Mouse (Mus musculus) cerebellum, postnatal 14 days (tissue): ENCODE data around the gene Kptn.

ENCODE experiments used
- DNase-seq, 2 experiments: peaks; one replicate each; pipeline ENCODE4 v3.0.0; 2021; ENCODE audit warnings: mixed read lengths in 2 of 2

Kptn gene

DNA sequence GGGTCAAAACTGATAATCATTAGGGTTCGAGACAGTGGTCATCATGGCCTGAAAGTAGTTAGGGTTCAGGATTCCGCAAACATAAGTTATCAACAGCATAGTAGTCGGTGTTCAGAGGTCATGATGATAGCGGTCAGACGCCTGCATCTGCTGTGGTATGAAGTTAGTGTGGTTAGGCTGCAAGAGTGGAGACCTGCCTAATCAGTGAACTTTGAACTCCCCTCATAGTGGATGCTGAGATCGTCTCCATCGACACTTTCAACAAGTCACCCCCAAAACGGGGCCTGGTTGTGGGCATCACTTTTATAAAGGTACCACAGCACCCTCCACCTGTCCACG lies 536 bp downstream of the Kptn start:
- DNase-seq: no peak

DNA sequence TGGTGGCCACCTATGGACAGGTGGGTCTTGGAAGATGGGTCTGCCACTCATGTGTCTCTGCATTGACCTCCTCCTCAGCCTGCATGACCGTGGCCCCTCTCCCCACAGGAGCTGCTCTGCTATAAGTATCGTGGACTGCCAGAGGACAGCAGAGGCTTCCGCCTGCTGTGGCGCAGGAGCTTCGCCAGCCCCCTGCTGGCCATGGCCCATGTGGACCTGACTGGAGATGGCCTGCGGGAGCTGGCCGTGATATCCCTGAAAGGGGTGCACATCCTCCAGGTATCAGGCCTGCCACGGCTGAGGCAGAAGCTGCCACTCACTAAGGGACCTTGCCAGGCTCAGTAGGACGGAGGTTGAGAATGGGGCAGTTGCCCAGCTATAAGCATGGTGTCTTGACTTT lies 6.1 kb downstream of the Kptn start:
- peak in 1 of 2 experiments; percentile 24 for DNase-seq

DNA sequence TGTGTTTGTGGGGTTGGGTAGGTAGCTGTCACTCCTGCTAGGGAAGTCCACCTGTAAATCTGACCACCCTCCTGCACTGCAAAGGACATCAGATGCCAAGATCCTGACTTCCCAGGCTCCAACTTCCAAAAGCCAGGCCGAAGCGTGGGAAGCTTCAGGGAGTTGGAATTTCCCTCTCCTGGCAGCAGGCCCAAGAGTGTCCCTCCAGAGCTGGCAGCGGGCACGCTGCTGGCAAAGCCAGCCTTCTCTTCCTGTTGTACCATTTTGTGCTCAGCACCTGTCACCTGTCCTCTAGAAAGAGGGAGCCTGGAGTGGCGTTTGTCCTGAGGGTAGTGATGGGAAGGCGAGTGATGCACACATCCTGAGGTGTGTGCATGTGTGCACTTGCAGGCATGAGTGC lies 8.6 kb downstream of the Kptn start:
- peak; percentile 95 to 96 for DNase-seq

DNA sequence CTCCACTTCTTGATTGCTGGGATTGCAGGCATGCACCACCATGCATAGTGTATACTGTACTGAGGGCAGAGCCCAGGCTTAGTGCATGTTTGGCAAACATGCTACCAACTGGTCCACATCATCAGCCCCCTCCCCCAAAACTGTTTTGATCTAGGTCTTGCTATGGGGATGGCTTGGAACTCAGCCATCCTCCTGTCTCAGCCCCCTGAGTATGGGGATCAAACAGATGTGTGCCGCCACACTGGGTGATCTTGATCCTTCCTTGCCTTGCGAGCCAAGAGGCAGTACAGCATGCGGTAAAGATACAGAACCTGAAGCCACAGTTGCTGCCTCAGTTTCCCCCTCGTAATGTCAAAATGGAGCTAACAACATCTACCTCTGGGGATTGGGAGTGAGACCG lies 9.2 kb downstream of the Kptn start:
- DNase-seq: peak in 1 of 2 experiments; percentile 47

DNA sequence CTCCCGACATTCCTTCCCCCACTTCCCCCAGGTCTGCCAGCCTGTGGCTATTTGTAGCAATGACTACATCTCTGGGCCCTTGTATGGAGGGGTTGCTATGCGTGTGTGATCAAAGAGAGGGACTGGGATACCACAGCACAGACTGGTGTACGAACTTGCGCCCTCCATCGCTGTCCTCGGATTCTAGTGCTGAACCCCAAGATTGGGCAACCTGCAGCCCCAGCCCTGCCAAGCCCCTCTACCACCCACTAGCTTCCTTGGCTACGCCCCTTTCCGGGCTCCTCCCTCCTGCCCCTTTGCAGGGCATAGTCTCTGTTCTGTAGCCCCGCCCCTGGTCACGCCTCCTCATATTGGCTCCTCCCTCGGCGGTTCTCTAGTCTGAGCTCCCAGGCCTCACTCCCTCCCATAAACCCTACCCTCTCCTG lies 9.7 kb downstream of the Kptn start, which contains the start of gene Slc8a2:
Slc8a2 (plus strand) TSS at position 406 of the 425 bp plus-strand sequence.
- DNase-seq: peak; percentile 96

DNA sequence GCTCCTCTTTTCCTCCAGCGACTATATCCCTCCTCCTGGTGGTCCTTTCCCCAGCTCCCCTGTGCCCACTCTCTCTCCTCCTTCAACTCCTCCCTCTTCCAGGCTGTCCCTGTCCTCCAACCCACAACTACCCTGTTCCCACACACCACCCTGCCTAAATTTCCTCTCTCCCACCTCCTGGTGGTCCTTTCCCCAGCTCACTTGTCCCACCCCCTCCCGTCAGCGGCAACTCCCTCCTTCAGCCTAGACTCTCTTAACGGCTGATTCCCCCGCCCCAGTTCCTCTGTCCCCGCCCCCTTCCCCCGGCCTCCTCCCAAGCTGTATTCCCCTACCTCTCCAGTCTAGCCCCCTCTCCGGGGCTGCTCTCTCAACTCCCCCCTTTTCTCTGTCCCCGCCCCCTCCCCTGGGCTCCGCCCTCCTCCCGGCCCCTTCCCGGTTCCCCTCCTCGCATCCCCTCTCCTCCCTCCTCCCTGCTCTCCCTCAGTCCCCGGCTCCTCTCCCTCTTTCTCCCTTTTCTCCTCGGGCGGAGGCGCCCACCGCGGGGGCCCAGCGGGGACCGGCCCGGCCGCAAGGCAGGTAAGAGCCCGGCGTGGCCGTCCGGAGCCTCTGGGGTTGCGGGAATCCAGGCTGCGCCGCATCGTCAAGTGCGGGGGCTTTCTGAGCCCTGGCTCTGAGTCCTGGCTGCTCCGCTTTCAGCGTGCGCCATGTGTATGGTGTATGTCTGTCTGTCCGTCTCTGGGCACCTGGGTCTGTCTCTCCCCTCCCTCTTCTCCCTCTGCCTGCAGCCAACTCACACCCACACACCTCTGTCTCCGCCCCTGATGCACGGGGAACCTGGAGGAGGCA lies 10.4 kb downstream of the Kptn start:
- DNase-seq: peak; percentile 86 to 87

DNA sequence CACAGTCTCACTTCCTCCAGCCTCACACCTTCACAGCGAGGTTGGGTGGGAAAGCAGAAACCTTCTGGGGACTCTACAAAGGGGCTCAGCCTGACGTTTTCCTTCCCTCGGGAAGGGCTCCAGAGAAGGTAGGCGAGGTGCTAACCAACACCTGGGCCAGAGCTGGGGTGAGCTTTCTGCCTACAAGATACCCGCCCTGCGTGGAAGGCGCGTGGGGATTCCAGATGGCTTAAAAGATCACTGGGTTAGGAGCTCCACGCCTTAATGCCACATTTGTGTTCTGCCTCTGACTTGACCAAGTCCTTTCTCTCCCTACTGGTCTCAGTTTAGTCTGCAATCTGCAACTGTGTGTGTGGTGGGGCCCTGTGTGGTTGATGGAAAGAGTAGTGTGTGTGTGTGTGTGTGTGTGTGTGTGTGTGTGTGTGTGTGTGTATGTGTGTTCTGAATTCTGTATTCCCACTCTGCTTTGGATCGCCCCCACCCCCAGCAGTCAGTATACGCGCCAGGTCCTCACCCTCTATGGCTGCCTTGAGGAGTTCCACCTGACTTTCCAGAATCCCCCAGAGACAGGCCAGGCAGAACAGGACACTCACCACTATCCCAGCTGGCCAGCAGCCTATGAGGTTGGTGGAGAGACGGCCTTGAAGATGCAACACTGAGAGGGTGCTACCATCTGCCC lies 11.4 kb downstream of the Kptn start:
- DNase-seq: peak; percentile 58 to 62

DNA sequence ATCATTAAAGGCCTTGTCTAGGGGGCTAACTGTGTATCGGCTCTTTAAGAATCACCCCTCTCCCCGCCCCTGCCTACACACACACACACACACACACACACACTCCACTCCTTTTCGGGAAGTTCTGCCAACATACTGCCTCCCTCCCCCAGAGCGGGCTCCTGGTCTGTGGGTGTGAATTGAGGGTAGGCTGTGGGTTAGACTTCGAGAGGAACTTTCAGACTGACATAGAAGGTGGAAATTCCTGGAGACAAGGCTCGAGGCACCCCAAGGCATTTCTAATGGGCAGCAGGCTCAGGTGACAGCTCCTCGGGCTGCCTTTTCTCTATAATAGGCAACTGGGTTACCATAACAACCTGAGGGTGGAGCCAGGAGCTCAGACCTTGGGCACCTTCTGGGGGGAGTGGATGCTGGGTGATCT lies 12.5 kb downstream of the Kptn start:
- DNase-seq: peak; percentile 58 to 69

DNA sequence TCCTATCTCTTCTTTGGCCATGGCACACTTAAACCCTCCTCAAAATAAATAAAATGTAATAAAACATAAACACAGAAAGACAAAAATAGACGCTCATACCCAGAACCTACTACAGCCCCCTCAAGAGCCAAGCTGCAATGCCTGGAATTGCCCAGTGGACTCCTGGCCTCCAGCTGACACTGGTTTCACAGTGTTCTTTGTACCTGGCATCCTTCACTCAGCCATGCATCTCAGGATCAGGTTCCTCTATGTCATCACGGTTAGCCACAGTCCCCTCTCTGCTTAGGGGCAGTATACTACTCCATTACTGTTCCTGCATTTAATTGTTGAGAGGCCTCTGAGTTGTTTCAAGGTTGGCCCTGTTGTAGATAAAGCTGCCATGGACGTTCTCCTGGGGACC lies 13.2 kb downstream of the Kptn start:
- DNase-seq: peak in 1 of 2 experiments; percentile 27

DNA sequence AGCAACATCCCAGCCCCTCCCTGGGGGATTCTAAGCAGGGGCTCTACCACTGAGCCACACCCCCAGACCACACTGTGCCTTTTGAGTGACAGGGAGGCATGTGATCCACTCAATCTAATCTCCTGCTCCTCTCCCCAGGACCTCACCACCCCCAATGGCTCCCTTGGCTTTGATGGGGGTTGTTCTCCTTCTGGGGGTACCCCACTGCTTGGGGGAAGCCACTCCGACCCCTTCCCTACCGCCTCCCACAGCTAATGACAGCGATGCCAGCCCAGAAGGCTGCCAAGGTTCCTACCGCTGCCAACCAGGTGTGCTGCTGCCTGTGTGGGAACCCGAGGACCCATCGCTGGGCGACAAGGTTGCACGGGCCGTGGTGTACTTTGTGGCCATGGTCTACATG lies 14.0 kb downstream of the Kptn start:
- peak in 1 of 2 experiments; percentile 30 for DNase-seq

DNA sequence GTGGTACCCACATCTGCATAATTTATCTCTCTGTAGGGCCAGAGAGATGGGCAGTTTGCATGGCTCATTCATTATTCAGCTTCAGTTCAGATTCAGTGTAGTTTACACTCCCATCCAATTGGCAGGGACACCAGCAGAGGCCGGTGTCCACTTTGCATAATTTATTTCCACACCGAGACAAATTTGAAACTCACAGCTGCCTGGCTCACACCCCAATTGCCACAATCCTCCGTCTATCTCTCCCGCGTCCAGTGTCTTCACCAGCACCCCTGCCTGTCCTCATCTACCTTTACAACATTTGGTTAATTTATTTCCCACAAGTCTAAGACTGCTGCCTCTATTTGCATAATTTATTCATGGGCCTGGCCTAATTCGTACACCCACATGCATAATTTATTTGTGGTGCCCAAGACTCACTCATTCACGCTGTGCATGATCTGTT lies 15.3 kb downstream of the Kptn start:
- DNase-seq: peak in 1 of 2 experiments; percentile 39

DNA sequence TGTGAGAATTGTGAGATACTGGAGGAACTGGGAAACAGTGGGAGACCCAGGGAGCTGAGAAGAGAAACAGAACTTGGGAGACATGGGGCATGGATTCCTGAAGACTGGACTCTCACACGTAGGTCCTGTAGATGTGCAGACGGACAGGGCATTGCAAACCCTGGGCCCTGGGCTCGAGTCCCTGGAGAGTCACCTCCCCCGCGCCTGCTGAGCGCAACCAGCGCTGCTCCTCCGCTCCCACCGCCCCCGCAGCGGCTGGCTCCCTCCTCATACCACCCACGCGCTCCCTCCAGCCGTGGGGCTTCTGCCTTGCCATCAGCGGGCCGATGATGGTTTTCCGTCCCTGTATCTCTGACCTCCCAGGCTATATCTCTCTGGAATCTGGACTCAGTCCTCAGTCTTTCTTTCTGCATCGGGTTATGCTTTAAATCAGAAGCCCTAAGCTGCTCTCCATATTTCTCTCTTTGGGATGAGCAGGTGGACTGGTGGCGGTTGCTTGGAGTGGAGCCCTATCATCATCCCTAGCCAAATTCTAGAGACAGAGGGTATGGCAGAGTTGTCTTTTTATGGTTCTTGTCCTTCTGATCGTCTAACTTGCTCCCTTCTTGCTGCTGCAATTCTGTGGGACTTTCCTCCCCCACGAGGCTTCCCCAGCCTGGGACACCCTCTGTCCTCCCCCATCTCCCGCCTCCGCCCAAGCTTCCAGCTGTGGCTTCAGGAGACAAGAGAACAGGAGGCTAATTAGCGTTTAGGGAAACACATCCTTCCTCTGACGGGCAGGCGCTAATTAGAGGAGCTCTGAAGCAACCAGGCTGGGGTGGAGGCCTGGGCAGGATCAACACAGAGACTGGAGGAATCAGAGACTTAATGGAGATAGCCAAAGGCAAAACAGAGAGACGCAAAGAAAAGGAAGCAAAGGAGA lies 27.1 kb downstream of the Kptn start:
- DNase-seq: peak; percentile 65 to 72

DNA sequence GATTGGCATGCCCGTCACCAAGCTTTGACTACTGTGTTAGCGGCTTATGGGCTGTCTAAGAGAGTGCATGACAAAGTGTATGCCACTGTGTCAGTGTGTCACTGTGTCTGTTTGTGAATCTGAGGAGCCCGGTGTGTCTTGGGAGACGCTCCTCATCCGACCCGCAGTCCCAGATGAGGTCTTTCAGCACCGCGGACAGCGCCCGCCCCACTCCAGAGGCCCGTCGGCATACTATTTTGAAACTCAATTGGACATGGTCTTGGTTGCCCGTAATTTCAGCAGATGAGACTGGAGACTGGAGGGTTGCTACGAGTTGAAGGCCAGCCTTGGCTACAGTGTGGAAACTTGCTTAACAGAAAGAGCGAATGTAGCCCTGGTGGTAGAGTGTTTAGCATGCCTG lies 27.9 kb downstream of the Kptn start:
- DNase-seq: peak in 1 of 2 experiments; percentile 41

DNA sequence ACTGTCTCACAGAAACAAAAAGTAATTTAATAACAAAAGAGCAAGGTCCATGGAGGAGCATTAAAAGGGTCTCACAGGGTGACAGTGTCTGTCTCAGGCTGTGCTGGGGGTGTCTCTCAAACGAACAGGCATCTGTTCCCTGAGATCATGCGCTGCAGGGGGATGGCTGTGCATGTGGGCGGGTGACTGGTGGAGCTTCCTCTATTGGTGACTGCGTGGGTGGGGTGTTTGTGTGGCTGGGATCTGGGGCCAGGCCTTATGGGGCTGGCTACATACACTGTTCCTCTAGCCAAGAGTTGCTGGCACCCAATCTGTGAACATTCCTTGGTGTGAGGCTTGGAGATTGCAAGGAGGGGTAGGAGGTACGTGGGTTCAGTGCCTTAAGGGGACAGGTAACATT lies 29.5 kb downstream of the Kptn start:
- peak; percentile 90 to 93 for DNase-seq

DNA sequence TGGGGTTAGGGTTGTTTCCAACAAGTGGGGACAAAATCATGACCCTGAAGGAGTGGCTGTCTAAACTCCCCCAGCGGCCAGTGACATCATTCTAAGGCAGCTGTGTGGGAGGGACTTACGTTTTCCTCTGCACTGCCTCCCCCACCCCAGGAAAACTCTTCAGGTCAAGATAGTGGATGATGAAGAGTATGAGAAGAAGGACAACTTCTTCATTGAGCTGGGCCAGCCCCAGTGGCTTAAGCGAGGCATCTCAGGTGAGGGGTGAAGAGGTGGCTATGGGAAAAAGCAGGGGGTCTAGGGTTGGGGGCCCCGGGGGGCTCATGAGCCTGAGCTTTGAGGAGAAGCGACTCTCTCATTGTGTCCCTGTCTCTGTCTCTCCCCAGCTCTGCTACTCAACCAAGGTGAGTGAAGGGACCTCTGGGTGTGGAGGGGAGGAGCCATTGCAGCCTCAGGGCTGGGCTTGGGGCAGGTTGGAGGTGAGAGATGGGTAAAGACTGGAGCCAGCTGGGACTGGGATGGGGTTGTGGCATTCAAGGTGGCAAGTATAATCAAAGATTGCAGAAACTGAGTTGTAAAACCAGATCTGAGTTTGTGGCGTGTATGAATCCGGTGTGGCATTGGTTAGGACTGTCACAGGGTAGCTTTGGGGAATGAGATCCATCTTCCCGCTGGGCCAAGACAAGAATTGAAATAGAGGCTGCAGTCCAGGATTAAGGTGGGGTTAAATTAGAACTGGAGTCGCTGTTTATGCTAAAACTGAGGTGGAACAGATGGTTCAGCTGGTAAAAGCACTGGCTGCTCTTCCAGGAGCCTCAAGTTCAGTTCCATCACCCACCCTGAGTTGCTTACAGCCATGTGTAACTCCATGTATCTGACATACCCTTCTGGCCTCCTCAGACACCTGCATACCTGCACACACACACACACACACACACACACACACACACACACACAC lies 30.8 kb downstream of the Kptn start:
- DNase-seq: no peak

DNA sequence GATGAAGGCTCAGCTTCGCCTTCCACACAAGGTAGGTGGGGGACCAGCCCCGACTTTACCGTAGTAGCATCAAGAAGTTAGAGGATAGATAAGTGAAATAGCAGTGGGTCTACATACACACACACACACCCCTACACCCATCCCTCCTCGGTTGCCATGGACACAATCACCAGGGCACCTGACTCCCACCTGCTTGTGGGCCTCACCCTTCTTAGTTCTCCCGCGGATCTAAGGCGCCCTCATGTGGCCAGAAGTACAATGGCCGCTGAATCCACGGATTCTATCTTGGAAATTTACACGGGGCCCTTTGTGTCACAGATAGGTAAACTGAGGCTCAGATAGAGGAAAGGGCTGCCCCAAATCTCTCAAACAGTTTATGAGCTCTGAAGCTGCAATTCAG lies 33.8 kb downstream of the Kptn start:
- DNase-seq: peak; percentile 87 to 88

DNA sequence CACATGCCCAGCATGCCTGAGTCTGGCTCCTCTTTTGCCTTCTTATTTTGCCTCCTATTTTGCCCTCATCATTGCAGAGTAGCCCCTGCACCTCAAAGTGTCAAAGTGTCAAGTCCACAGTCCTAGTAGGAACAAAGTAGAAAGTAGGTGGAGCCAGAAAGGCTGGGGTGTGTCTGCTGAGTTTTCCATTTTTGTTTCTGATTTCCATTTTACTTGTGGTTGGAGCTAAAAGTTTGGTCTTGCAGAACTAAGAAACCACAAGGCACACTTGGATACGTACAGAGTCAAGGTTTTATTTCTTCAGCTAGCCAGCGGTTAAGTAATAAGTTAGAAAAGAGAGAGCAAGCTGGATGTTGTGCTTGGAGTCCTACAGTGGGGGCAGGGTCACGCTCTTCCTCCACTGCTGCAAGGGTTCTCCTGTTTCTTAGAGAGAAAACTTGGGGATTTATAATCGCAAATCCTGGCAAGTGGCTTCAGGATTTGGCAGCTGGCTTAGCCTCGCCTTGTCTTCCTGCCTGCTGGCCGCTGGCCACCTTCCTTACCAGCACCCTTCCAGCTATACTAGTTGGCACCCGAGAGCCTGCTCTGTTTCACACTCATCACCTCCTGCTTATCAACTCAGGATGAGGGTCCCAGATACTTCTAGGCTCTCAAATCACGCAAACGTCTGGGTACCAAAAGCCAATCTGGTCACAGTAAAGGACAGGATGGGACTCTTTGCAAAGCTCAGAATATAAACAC lies 35.6 kb downstream of the Kptn start:
- DNase-seq: peak; percentile 76

DNA sequence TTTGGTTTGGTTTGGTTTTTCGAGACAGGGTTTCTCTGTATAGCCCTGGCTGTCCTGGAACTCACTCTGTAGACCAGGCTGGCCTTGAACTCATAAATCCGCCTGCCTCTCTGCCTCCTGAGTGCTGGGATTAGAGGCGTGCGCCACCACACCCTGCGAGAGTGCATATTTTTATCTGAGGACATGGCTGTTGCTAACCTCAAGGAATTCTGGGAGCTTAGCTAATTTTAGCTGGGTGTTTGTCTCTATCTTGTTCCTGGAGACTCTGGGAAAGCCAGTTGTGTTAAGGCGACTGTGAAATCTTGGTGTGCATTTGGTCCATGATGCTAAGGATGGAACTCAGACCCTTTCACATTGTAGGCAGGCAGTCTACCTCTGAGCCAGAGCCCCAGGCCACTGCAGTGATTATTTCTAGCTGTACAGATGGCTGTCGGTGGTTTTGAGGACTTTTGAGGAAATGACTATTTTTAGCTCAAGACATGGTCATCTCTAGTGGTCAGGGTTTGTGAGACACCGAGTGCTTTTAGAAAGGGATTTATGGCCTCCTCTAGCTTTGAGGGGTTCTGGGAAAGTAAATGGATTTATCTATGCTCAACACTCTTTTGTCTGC lies 36.5 kb downstream of the Kptn start:
- peak in 1 of 2 experiments; percentile 50 for DNase-seq

DNA sequence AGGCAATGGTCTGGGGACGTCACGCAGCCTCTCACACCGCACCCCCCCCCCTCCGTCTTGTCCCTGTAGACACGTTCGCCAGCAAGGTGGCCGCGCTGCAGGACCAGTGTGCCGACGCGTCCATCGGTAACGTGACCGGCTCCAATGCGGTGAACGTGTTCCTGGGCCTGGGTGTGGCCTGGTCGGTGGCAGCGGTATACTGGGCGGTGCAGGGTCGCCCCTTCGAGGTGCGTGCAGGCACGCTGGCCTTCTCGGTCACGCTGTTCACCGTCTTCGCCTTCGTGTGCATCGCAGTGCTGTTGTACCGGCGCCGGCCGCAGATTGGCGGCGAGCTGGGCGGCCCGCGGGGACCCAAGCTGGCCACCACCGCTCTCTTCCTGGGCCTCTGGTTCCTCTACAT lies 39.0 kb downstream of the Kptn start:
- peak; percentile 51 to 61 for DNase-seq

DNA sequence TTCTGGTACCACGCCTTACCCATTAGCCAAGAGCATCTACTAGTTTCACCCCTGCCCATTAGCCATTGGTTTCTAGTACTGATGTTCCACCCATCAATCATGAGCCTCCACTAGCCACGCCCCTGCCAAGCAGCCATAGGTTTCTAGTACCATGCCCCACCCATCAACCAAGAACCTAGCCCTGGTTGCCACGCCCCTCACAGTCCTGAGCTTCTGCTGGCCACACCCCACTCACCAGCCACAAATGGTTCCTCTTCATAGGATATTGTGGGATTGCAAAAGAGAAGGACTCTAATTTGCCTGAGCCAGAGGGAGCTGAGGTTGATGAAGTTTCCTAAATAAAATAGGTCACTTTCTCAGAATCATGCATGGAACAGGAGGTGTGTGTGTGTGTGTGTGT lies 41.0 kb downstream of the Kptn start:
- DNase-seq: peak; percentile 48 to 61
